Mouse (Mus musculus): ENCODE results near the gene Dock2.
"Not testable (repeated sequence)": the region's sequence is repeated elsewhere in the genome, so short reads cannot be mapped to it uniquely, and the experiment has no call there.

Dock2 gene

DNA sequence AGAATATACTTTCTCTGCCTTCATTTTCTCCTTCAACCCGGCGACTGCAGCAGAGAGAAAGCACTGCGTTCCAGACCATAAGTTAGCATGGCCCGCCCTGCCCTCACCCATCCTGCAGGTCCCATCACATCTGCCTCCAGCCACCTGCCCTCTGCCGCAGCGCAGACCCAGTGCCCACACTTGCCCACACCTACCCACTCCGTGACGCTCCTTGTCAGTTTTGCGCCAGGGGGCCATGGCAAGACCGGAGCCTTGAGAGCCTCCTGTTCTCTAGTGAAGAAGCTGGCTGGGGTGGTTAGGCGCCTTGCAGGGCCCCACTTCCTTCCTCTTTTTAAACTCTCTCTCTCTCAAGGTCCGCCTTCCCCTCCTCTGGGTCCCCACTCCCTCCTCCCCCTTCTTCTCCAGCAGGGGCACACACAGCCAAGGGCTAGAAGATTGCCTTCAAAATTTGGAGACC lies at the start of gene Dock2:
Gene Dock2 (minus strand): TSS at position 306 of the 457 bp plus-strand sequence.
- DNase-seq (ENCODE audit: low spot score in 2 of 2): no peak

DNA sequence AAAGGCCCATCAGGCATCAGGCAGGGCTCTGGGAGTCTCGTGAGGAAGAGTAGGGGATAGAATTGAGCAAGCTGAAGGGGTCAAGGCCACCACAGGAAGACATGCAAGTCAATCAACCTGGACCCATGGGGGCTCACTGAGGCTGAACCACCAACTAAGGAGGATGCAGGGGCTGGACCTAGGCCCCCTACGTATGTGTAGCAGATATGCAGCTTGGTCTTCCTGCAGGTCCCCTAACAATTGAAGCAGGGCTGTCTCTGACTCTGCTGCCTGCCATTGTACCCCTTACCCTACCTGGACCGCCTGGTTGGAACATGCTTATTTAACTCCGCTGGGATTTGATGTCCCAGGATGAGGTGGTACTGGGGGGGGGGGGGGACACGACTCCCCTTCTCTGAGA lies 49.0 kb upstream of the Dock2 start:
- no peak for DNase-seq (ENCODE audit: low spot score in 2 of 2)

DNA sequence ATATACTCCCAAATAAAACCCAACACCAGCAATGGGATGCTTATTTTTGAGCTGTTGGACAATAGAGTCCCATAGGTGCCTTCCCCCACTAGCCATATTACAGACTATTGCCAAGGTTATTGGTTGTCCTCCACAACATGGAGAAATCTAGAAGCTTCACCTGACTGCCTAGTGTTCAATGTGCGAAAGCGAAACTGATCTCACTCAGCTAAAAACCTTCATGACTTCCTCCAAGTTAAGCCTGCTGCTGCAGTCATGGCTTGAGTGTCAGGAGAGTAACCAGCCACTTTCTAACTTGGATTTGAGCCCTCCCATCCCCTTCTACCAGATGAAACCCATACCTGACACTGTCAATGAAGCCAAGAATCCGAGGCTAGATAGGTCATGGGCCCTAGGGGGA lies 44.1 kb upstream of the Dock2 start:
- DNase-seq (ENCODE audit: low spot score in 2 of 2): no peak

DNA sequence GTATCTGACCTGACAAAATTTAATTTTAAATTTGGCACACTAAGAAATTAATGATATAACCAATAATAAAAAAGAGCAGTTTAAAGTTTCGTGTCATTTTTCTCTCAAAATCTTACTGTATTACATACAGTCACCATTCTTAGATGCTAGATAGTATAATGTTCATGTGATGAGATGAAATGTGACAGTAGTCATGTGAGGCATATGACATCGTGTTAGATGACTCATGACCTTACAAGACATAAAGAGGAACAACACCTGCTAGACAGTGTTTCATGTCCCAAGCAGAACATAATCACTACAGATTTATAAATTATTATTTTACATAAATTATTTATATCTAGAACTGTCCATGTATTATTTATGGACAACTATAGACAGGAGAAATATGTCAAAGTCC lies 43.2 kb upstream of the Dock2 start:
- no peak for DNase-seq (ENCODE audit: low spot score in 2 of 2)

DNA sequence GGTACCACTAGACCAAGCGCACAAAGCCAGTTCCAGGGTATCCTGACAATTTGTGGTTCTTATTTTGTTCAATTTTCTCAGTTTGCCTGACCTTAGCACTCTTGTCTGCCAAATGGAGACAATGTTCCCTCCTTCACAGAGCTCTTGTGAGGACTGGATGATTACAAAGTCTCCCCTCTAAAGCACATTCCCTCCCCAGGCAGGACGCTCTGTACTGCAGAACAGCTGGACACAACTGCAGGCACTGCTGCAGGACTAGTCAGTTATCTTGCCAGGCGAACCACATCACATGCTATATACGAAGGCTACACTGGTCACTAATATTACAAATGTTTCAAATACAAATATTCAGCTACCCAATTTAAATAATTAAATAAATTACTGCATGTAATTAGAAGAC lies 41.1 kb upstream of the Dock2 start:
- DNase-seq (ENCODE audit: low spot score in 2 of 2): no peak

DNA sequence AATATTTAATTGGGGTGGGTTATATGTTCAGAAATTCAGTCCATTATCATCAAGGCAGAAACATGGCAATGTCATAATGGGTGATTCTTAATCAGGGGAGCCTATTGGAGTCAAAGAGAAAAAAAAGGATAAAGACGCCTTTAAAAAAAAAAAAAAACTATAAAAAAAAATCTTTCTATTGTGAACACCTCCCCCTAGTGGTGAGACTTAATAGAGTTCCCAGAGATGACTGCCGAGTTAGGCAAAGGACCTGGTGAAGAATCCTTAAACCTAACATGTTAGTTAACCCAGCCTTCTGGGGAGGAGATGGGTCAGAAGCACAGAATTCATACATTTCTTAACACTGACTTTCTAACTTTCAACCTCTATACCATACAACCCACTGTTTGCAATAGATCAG lies 31.1 kb upstream of the Dock2 start:
- no peak for DNase-seq (ENCODE audit: low spot score in 2 of 2)

- no peak for DNase-seq (ENCODE audit: low spot score in 2 of 2)
Measured at GRCm38 (mm10) chr11:34814319-34814718, 30.6 kb upstream of the Dock2 start.

GRCm38 (mm10) chr11:34805026-34805425 lies 21.3 kb upstream of the Dock2 start:
- not testable (repeated sequence) for DNase-seq (ENCODE audit: low spot score in 2 of 2)

DNA sequence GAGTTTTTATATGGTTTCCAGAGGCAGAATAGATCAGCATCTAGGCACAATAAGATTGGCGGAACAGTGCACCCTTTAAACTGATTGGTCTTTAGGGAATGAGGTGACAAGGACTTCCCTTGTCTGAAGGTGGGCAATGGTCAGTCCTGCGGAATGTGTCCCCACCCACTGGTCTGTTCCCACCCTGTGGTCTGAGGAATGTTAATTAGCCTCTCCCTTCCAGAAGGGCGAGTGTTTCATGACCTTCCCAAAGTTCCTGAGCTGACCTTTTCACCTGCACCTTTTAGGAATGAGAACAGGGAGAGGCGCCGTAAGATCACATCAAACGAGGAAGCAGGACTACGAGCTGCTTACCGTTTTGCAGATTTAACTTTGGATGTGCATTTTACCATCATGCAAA lies 14.4 kb upstream of the Dock2 start:
- DNase-seq (ENCODE audit: low spot score in 2 of 2): not testable (repeated sequence)

DNA sequence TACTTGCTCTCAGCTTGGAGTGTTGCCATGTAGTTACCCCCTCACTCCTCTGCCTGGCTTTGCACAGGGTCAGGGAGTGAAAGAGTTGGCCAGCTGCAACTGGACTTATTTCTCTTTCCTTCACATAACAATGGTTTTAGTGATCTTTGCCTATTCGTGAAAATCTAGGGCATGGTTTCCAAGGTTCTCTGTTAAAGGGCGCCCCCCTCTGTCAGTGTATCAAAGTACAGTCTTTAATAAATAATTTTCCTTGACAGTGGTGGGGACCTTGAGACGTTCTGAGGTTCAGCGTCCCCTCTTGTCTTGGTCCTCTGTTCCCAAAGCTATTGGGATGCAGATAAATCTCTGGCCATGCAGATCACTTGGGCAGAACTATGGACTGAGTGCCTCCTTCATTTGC lies 12.4 kb upstream of the Dock2 start:
- DNase-seq (ENCODE audit: low spot score in 2 of 2): no peak

GRCm38 (mm10) chr11:34791872-34792271 lies 8.2 kb upstream of the Dock2 start:
- DNase-seq (ENCODE audit: low spot score in 2 of 2): no peak

DNA sequence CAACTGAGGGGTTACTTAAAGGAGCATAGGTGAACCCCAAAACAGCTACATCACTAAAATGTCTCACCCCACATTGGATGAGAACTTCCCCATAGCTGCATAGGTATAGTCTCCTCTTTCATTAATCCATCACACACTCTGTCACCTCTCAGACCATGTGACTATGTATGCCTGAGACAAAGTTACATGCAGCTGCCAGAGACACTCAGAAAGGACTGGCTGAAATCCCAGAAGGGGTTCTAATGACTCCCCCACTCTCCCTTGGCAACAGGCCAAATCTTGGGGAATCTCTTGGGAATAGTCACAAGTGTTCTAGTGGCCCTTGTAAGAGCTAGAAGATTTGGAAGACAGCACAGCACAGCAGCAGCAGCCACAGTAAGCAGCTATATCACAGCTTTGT lies 1.2 kb upstream of the Dock2 start:
- DNase-seq (ENCODE audit: low spot score in 2 of 2): peak in 1 of 2 experiments; percentile 13

GRCm38 (mm10) chr11:34782516-34783430 lies 919 bp downstream of the Dock2 start:
- DNase-seq (ENCODE audit: low spot score in 2 of 2): no peak

- no peak for DNase-seq (ENCODE audit: low spot score in 2 of 2)
Measured at GRCm38 (mm10) chr11:34780786-34781185, 2.9 kb downstream of the Dock2 start.

DNA sequence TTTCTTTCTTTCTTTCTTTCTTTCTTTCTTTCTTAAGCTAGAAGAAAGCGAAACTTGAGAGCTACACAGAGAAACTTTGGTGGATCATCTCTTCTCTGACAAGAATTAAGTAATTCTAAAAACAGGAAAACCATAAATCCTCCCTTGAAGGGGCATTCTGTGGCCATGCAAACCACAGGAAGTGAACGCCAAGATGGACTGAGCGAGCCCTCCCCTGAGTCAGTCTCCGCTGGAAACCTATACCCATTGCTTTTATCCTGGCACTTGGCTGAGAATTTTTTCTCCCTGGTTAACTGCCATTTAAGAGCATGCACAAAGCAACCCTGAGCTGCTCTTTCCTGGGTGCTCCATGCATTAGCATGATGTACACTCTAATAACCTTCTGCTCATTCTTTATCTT lies 3.7 kb downstream of the Dock2 start:
- DNase-seq (ENCODE audit: low spot score in 2 of 2): no peak

GRCm38 (mm10) chr11:34778351-34778750 lies 5.3 kb downstream of the Dock2 start:
- DNase-seq (ENCODE audit: low spot score in 2 of 2): no peak

- DNase-seq (ENCODE audit: low spot score in 2 of 2): no peak
Measured at GRCm38 (mm10) chr11:34777529-34777928, 6.2 kb downstream of the Dock2 start.

DNA sequence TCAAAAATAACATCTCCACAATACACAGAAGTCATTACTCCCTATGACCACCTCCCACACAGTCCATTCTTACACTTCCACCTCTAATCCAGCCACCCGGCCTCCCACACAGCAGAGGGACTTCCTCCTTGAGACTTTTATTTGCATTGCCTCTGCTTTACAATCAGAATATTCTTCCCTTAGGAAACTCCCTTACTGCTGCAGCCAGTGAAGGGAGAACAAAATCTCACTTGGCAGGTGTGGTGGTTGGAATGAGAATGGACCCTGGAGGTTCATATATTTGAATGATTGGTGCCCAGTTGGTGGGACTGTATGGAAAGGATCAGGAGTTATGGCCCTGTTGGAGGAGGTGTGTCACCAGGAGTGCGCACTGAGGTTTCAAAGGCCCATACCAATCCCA lies 7.6 kb downstream of the Dock2 start:
- no peak for DNase-seq (ENCODE audit: low spot score in 2 of 2)

DNA sequence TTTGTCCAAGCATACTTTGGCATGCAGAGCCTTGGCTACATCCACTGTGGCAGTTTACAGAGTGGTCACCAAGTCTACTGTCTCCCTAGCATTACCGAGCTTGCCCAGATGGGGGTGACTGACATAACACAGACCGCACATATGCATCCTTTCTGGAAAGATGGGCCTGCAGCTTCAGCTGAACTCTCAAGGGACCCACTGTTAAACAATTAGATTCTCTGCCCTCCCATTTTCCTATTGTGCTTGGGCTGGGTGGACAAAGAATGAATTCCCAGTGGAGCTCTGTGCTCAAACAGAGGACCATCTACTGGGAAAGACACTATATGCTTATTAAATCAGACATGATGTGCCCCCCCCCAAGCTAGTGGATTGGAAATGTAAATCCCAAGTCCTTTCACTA lies 9.1 kb downstream of the Dock2 start:
- no peak for DNase-seq (ENCODE audit: low spot score in 2 of 2)

DNA sequence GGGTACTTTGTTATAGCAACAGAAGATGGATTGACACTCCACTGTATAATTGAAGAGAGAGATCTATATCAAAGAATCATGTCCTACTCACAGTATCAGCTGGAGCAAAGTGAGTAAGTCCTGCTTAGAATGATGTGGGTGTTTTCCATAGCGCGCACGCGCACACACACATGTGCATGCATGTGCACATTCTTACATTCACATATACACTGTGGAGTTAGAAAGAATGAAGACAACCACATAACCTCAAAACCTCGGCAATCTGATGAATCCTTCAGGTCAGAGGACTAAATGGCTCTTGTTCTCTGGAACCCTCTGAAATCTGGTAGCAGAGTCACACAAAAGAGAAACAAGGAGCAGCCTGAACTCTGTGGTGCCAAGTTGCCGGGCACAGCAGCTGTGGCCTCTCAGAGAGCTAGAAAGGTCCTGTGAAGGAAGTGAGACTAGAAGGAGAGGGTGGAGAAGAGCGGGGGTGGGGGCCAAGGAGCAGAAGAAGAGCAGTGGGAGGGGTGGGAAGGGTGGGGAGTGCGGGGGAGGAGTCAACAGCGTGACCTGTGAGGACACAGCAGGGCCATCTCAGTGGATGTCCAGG lies 10.3 kb downstream of the Dock2 start:
- DNase-seq (ENCODE audit: low spot score in 2 of 2): no peak

- no peak for DNase-seq (ENCODE audit: low spot score in 2 of 2)
Measured at GRCm38 (mm10) chr11:34771221-34771986, 12.3 kb downstream of the Dock2 start.

DNA sequence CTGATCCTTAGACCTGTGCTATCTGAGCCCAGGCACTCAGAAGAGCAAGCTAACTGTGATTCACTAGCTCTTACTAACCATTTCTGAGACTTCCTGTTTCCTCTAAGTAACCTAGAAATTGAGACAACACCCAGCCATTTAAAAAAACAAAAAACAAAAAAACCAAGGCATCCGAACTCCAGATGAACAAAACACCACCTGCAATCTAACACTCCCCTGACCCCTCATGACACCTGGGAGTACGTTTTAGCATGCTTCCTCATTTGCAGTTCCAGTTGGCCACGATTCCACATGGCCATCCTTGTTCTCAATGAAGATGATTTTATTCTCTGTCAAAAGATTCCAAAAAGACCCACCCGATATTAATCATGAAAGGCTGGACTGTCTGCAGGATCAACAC lies 13.0 kb downstream of the Dock2 start:
- DNase-seq (ENCODE audit: low spot score in 2 of 2): no peak

Data from cerebellum, postnatal 4 days (tissue).